Mouse (Mus musculus): ENCODE measurements around the gene 9130213A22Rik.

Gene 9130213A22Rik

DNA sequence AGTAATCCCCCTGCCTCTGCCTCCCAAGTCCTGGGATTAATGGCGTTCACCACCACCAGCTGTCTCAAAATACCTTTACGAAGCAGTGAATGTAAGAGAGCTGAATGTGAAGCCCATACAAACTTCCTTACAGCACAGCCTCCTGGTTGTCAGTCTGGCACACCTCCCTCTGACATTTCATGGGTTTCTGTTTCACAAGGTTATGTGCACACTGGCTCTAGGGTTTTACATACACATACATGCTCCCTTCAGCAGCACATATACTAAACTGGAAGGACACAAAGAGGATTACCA, 47.7 kb downstream of the 9130213A22Rik start:
- DNase-seq (ENCODE audit: low spot score): no peak

- no peak for DNase-seq (ENCODE audit: low spot score)
Measured at GRCm38 (mm10) chr11:69073951-69074775, 48.2 kb downstream of the 9130213A22Rik start.

DNA sequence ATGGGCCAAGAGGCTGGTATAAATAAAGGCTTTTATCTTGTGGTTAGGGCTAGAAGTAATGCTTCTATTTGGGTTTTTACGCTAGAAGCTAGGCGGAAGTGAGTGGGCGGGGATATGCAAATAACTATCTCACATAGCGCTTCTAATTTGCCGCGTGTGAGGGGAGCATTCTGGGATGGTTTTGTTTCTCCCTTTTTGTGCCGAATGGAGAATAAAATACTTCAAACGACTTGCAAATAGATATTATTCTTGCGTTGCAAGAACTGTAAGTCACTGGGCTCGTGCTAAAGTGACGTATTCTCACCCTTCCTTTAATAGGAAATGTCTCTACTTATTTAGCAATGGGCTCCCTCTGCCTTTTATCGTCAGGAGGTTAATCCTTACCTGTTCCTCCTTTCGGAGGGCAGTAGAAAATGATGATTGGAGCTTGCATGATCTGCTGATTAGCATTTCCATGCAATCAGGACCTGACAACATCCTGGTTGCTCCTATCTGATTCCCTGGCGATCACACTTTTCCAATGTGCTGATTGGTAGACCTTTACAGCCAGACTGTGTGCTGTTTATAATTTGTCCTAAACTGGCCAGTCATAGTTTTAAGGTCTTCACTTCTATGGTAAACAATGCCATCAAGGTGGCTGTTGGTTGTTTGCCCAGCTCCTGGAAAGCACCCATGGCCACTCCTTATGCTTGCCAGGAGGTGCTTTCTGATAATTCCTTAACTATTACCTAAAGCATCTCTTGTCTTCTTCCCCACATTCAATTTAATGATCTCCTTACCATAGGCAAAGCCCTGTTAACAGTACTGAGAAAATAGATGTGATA, 49.1 kb downstream of the 9130213A22Rik start:
- peak; percentile 96 for DNase-seq (ENCODE audit: low spot score)

DNA sequence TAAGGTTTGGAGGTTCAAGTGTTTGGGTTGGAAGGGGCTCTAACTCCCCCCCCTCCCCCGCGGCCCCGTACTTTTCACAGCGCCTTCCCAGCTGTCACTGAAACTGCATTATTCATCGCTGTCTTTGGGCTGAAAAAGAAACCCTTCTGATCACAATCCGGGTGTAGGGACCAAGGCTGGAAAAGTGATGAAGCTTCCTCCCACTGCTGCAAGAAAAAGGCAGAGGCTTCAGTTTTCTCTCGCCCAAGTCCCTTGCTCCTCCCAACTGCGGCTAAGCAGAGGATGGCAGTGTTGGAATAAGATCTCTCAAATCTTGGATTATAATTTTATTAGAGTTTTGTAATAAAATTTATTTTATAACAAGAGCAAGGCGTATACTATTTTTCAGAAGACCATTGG, 49.7 kb downstream of the 9130213A22Rik start:
- DNase-seq (ENCODE audit: low spot score): no peak

- DNase-seq (ENCODE audit: low spot score): no peak
Measured at GRCm38 (mm10) chr11:69072234-69072633, 50.2 kb downstream of the 9130213A22Rik start.

- DNase-seq (ENCODE audit: low spot score): no peak
Measured at GRCm38 (mm10) chr11:69071262-69071661, 51.1 kb downstream of the 9130213A22Rik start.

GRCm38 (mm10) chr11:69070590-69071222, 51.7 kb downstream of the 9130213A22Rik start, which contains the start of gene Tmem107:
Gene Tmem107 (plus strand): TSS chr11:69070806.
- DNase-seq (ENCODE audit: low spot score): peak; percentile 95

- no peak for DNase-seq (ENCODE audit: low spot score)
Measured at GRCm38 (mm10) chr11:69070093-69070492, 52.3 kb downstream of the 9130213A22Rik start.

Data from retina, embryonic 14.5 days (tissue).